Mouse (Mus musculus): ENCODE results near the gene Srebf2. TPM values are rescaled to one million over a fixed set of nuclear protein-coding genes. Genes with fewer than 3 reads are reported as not detected.

The Srebf2 gene
- polyA plus RNA-seq, 1 experiment from 2014 or later = 200 TPM

- Histone ChIP-seq H3K4me3 (no peak overlapping the region), H3K36me3 (ENCODE audit: poor library complexity, severe bottlenecking) (peaks cover 98% of the 10 kb centered on the region), H3K27me3 (no peaks in the 10 kb centered on the region), H3K9me3 (replicated peaks) (peaks cover 8% of the 10 kb centered on the region; the same call in 1 of the 2 replicates), H3K4me1 (no peaks in the 10 kb centered on the region), H3K9ac (no peak overlapping the region), H3K4me2 (no peak overlapping the region), H3K27ac (peak overlapping the region; percentile 28; the same call in 1 of the 2 replicates)
- no peak for ATAC-seq
- 92% methylated on average over 5 of the region's 5 CpGs for WGBS
These were observed 40.0 kb downstream of the Srebf2 start for GRCm38 (mm10) chr15:82186931-82187330.

- Histone ChIP-seq H3K4me3 (no peak overlapping the region), H3K27ac (no peak overlapping the region), H3K4me2 (no peak overlapping the region), H3K9me3 (replicated peaks) (peaks cover 3% of the 10 kb centered on the region; the same call in 1 of the 2 replicates), H3K9ac (no peak overlapping the region), H3K27me3 (no peaks in the 10 kb centered on the region), H3K4me1 (no peaks in the 10 kb centered on the region), H3K36me3 (ENCODE audit: poor library complexity, severe bottlenecking) (peaks cover 98% of the 10 kb centered on the region)
- 87% methylated on average over 4 of the region's 4 CpGs for WGBS
- ATAC-seq = no peak
These were observed 40.4 kb downstream of the Srebf2 start for GRCm38 (mm10) chr15:82187401-82187800.

DNA sequence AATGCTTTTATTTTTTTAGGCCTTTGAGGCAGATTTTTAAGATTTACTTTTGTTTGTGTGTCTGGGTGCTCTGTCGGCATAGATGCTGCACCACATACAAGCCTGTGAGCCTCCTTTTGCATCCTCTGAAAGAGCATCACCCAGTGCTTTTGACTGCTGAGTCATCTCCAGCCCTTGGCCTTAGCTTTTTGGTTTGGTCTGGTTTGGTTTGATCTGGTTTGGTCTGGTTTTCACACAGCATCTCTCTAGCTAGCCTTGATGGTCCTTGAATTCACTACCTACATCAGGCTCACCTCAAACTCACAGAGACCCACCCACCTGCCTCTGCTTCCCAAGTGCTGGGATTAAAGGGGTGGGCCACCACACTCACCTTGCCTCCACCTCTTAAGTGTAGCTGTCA lies 40.9 kb downstream of the Srebf2 start:
- H3K36me3 ChIP-seq (ENCODE audit: poor library complexity, severe bottlenecking) = peaks cover 98% of the 10 kb centered on the region
- H3K9me3 ChIP-seq (replicated peaks) = peaks cover 2% of the 10 kb centered on the region; the same call in 1 of the 2 replicates
- no peak for ATAC-seq
- no peak overlapping the region for H3K27ac ChIP-seq
- H3K4me2 ChIP-seq = no peak overlapping the region
- no peaks in the 10 kb centered on the region for H3K4me1 ChIP-seq
- H3K4me3 ChIP-seq = no peak overlapping the region
- no peak overlapping the region for H3K9ac ChIP-seq
- WGBS = 100% methylated on average over 1 of the region's 1 CpGs
- H3K27me3 ChIP-seq = no peaks in the 10 kb centered on the region

- Histone ChIP-seq H3K36me3 (ENCODE audit: poor library complexity, severe bottlenecking) (peaks cover 98% of the 10 kb centered on the region), H3K4me3 (no peak overlapping the region), H3K9me3 (replicated peaks) (peaks cover 2% of the 10 kb centered on the region; the same call in 1 of the 2 replicates), H3K9ac (no peak overlapping the region), H3K27me3 (no peaks in the 10 kb centered on the region), H3K4me1 (no peaks in the 10 kb centered on the region), H3K4me2 (no peak overlapping the region), H3K27ac (no peak overlapping the region)
- no peak for ATAC-seq
- 94% methylated on average over 10 of the region's 10 CpGs for WGBS
These were observed 41.7 kb downstream of the Srebf2 start for GRCm38 (mm10) chr15:82188481-82189240.

- ATAC-seq = no peak
- 84% methylated on average over 8 of the region's 8 CpGs for WGBS
- no peak overlapping the region for H3K4me2 ChIP-seq
- no peaks in the 10 kb centered on the region for H3K27me3 ChIP-seq
- no peak overlapping the region for H3K4me3 ChIP-seq
- no peak overlapping the region for H3K9ac ChIP-seq
- no peaks in the 10 kb centered on the region for H3K9me3 ChIP-seq (replicated peaks)
- no peak overlapping the region for H3K27ac ChIP-seq
- no peaks in the 10 kb centered on the region for H3K4me1 ChIP-seq
- peaks cover 98% of the 10 kb centered on the region for H3K36me3 ChIP-seq (ENCODE audit: poor library complexity, severe bottlenecking)
These were observed 45.6 kb downstream of the Srebf2 start for GRCm38 (mm10) chr15:82192617-82193016.

- no peaks in the 10 kb centered on the region for H3K4me1 ChIP-seq
- WGBS = 92% methylated on average over 12 of the region's 12 CpGs
- H3K36me3 ChIP-seq (ENCODE audit: poor library complexity, severe bottlenecking) = peaks cover 99% of the 10 kb centered on the region
- H3K27ac ChIP-seq = no peak overlapping the region
- H3K4me3 ChIP-seq = no peak overlapping the region
- H3K27me3 ChIP-seq = no peaks in the 10 kb centered on the region
- no peak overlapping the region for H3K4me2 ChIP-seq
- no peak overlapping the region for H3K9ac ChIP-seq
- no peaks in the 10 kb centered on the region for H3K9me3 ChIP-seq (replicated peaks)
- no peak for ATAC-seq
These were observed 49.3 kb downstream of the Srebf2 start for GRCm38 (mm10) chr15:82196300-82196699.

DNA sequence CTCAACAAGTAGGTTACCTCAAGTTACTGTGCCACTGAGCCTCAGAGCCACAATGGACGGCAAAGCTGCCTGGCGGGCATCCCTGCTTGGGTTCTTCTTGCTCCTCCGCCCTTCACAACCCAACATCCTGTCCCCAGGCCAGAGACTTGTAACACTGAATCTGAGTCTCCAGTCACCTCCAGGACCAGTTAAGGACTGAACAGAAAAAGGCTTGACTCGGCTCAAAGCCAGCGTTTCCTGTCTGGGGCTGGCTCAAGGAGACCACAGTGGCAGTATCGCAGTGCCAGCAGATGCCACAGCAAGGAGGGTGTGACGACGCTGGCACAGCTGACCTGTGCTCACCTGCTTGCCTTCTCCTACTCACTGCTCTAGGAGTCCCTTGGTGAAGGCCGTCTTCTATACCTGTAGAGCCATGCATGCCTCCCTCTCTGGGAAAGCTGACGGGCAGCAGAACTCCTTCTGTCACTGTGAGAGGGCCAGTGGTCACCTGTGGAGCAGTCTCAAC lies 50.3 kb downstream of the Srebf2 start:
- no peak overlapping the region for H3K9ac ChIP-seq
- WGBS = 90% methylated on average over 10 of the region's 10 CpGs

GRCm38 (mm10) chr15:82197937-82198336 lies 51.0 kb downstream of the Srebf2 start:
- Histone ChIP-seq H3K4me2 (no peak overlapping the region), H3K4me3 (no peak overlapping the region), H3K4me1 (no peaks in the 10 kb centered on the region), H3K9ac (no peak overlapping the region), H3K9me3 (replicated peaks) (no peaks in the 10 kb centered on the region), H3K36me3 (ENCODE audit: poor library complexity, severe bottlenecking) (peaks cover 99% of the 10 kb centered on the region), H3K27me3 (no peaks in the 10 kb centered on the region), H3K27ac (no peak overlapping the region)
- no peak for ATAC-seq
- WGBS = 93% methylated on average over 11 of the region's 11 CpGs

More for the DNA sequence above, 50.3 kb downstream of the Srebf2 start:
- no peak for ATAC-seq
- Histone ChIP-seq H3K36me3 (ENCODE audit: poor library complexity, severe bottlenecking) (peaks cover 99% of the 10 kb centered on the region), H3K9me3 (replicated peaks) (no peaks in the 10 kb centered on the region), H3K4me3 (no peak overlapping the region), H3K27me3 (no peaks in the 10 kb centered on the region), H3K4me1 (no peaks in the 10 kb centered on the region), H3K4me2 (no peak overlapping the region), H3K27ac (no peak overlapping the region)

- H3K27ac ChIP-seq = no peak overlapping the region
- peaks cover 99% of the 10 kb centered on the region for H3K36me3 ChIP-seq (ENCODE audit: poor library complexity, severe bottlenecking)
- H3K4me3 ChIP-seq = no peak overlapping the region
- H3K4me1 ChIP-seq = no peaks in the 10 kb centered on the region
- no peaks in the 10 kb centered on the region for H3K9me3 ChIP-seq (replicated peaks)
- H3K27me3 ChIP-seq = no peaks in the 10 kb centered on the region
- no peak for ATAC-seq
- H3K9ac ChIP-seq = no peak overlapping the region
- 90% methylated on average over 7 of the region's 7 CpGs for WGBS
- no peak overlapping the region for H3K4me2 ChIP-seq
These were observed 51.4 kb downstream of the Srebf2 start for GRCm38 (mm10) chr15:82198342-82198741.

GRCm38 (mm10) chr15:82199546-82199945 lies 52.6 kb downstream of the Srebf2 start:
- Histone ChIP-seq H3K36me3 (ENCODE audit: poor library complexity, severe bottlenecking) (peaks cover 98% of the 10 kb centered on the region), H3K27me3 (no peaks in the 10 kb centered on the region), H3K9ac (no peak overlapping the region), H3K27ac (no peak overlapping the region), H3K9me3 (replicated peaks) (no peaks in the 10 kb centered on the region), H3K4me2 (no peak overlapping the region), H3K4me3 (no peak overlapping the region), H3K4me1 (peaks cover 9% of the 10 kb centered on the region; the same call in 1 of the 2 replicates)
- ATAC-seq = no peak
- 86% methylated on average over 12 of the region's 12 CpGs for WGBS

- Histone ChIP-seq H3K27me3 (peaks cover 24% of the 10 kb centered on the region), H3K4me3 (no peak overlapping the region), H3K9ac (no peak overlapping the region), H3K36me3 (ENCODE audit: poor library complexity, severe bottlenecking) (peaks cover 96% of the 10 kb centered on the region), H3K4me2 (no peak overlapping the region), H3K27ac (no peak overlapping the region), H3K9me3 (replicated peaks) (no peaks in the 10 kb centered on the region), H3K4me1 (peaks cover 26% of the 10 kb centered on the region)
- WGBS = 93% methylated on average over 6 of the region's 6 CpGs
- no peak for ATAC-seq
These were observed 55.1 kb downstream of the Srebf2 start for GRCm38 (mm10) chr15:82202086-82202485.

DNA sequence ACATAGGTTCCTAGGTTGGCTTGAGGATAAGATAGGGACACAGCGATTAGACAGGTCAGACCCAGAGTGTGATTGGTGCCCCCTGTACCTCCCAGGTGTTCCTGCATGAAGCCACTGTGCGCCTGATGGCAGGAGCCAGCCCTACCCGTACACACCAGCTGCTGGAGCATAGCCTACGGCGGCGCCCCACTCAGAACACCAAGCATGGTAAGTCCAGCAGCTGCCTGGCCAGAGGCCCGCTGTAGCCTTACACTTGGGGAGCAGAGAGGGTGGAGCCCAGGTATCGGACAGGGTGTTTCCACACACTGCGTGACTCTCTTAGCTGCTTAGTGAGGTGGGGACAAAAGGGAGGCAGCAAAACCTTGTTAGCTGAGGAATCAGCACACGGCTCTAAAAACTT lies 56.1 kb downstream of the Srebf2 start:
- Histone ChIP-seq H3K27ac (no peak overlapping the region), H3K4me2 (no peak overlapping the region), H3K4me1 (peaks cover 32% of the 10 kb centered on the region), H3K9ac (no peak overlapping the region), H3K27me3 (peaks cover 34% of the 10 kb centered on the region), H3K9me3 (replicated peaks) (no peaks in the 10 kb centered on the region), H3K4me3 (no peak overlapping the region), H3K36me3 (ENCODE audit: poor library complexity, severe bottlenecking) (peaks cover 87% of the 10 kb centered on the region)
- no peak for ATAC-seq
- WGBS = 93% methylated on average over 10 of the region's 10 CpGs
